Mouse (Mus musculus) kidney, postnatal 14 days (tissue): ENCODE results near the gene Slc13a3.
A peak's percentile ranks its signal among the peaks of the same experiment; 100 is the strongest.

Experiments
- DNase-seq: peaks from one replicate; pipeline ENCODE4 v3.0.0; 2022; ENCODE audit warnings: mixed read lengths

The Slc13a3 gene

DNA sequence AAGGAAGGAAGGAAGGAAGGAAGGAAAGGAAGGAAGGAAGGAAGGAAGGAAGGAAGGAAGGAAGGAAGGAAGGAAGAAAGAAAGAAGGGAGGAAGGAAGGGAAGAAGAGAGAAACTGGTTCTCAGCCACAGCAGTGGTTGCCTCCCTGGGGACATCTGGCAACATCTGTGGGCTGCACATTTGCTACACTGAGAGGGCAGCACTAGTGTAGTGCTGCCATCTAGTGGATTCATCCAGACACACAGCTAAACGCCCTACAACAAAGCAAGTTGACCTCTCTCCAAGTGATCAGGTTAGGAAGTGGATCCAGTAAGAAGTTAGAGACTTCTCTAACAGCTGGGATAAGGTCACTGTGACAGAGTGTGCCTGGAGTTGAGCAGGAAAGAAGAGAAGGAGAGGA is 112.2 kb downstream of the Slc13a3 start:
- DNase-seq = peak; percentile 70
